Comparison of ENCODE assay signal across 7 mouse cellular contexts in the genomic region with DNA sequence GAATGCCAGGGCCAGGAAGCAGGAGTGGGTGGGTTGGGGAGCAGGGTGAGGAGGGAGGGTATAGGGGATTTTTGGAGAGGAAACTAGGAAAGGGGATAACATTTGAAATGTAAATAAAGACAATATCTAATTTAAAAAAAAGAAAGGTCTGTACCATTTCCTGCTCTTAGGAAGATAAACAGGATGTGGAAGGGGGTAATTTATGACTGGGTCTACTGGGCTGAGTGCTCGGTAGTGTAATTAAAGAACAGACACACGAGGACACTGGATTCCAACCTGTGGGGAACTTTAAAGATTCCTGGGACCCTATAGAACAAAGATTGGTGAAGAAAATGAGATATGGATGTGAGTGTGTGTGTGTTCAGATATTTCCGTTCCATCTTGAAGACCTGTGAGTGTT. TPM values are rescaled to one million over a fixed set of nuclear protein-coding genes. Genes with fewer than 3 reads are reported as not detected.
DNase-seq lines count a peak whose midpoint lies in the region; ATAC-seq and TF ChIP-seq lines count a peak whose summit lies in the region.
"Not testable (repeated sequence)": the region's sequence is repeated elsewhere in the genome, so short reads cannot be mapped to it uniquely, and the experiment has no call there.
"Had no signal": no experiment of that assay in that cellular context is flagged by ENCODE, and none has a peak within 500 bp of the region (broad histone marks: within the 10 kb centered on the region; RNA-seq: fewer than 3 reads in every experiment).

No protein-coding gene starts in this region.

- H3K4me2 ChIP-seq in lung, embryonic 16.5 days (ENCODE audit: low read depth, low read length); lung, postnatal 0 days (replicated peaks; ENCODE audit: low read depth, low read length): not testable (repeated sequence)

- not testable (repeated sequence) for H3K27me3 ChIP-seq in lung, embryonic 16.5 days (ENCODE audit: control insufficient read depth, insufficient read depth, low read depth, low read length); lung, postnatal 0 days (replicated peaks; ENCODE audit: insufficient read depth, low read length)

- H3K4me1 ChIP-seq in lung, embryonic 16.5 days (replicated peaks; ENCODE audit: control insufficient read depth, insufficient read depth, low read length); lung, postnatal 0 days (ENCODE audit: insufficient read depth, low read depth, low read length): not testable (repeated sequence)

- not testable (repeated sequence) for DNase-seq in lung, postnatal 0 days (ENCODE audit: low spot score)

- TF ChIP-seq EP300 in lung, postnatal 0 days (IDR thresholded peaks at IDR 0.05) = not testable (repeated sequence)

- not testable (repeated sequence) for H3K9ac ChIP-seq in lung, embryonic 16.5 days (ENCODE audit: low read length); lung, postnatal 0 days (replicated peaks; ENCODE audit: low read depth)

- not testable (repeated sequence) for H3K4me3 ChIP-seq in lung, embryonic 16.5 days (ENCODE audit: low read length); lung, postnatal 0 days (ENCODE audit: low read depth, low read length)

- H3K27ac ChIP-seq in lung, embryonic 16.5 days (ENCODE audit: low read length); lung, postnatal 0 days (ENCODE audit: low read length): not testable (repeated sequence)

- not testable (repeated sequence) for TF ChIP-seq CTCF in lung, postnatal 0 days (IDR thresholded peaks at IDR 0.05)

- H3K36me3 ChIP-seq in lung, embryonic 16.5 days (ENCODE audit: control insufficient read depth, insufficient read depth, low read length); lung, postnatal 0 days (ENCODE audit: insufficient read depth, low read length): not testable (repeated sequence)

- ATAC-seq in CD4-positive, CD25-positive, alpha-beta regulatory T cell, adult 4 months = peak; percentile 54
- ATAC-seq in activated CD4-positive, CD25-positive, alpha-beta regulatory T cell, adult 4 months = peak; percentile 40
- peak; percentile 55 for ATAC-seq in inflammation-experienced regulatory T-cells, adult 6 months
- 0 out of 2 replicates have a peak, but pooled peaks have one; percentile 49 for ATAC-seq in lung, embryonic 16.5 days (ENCODE audit: low read depth)
- peak; percentile 24; the same call in 1 of the 2 replicates for ATAC-seq in lung, postnatal 0 days

- not testable (repeated sequence) for H3K9me3 ChIP-seq in lung, embryonic 16.5 days (ENCODE audit: control insufficient read depth, low read length); lung, postnatal 0 days (ENCODE audit: low read length)

- WGBS in lung, embryonic 16.5 days = no CpG with 5 or more reads among the region's 3 CpGs
- no CpG with 5 or more reads among the region's 3 CpGs for WGBS in lung, postnatal 0 days

RNA-seq across cellular contexts. Expression of a gene that starts 3.6 kb away (rescaled TPM):
- 100 to 1,000 TPM; 159 to 268 TPM for polyA plus RNA-seq in CD4-positive, CD25-positive, alpha-beta regulatory T cell, adult 4 months (2017; shearing (Covaris generic))
- polyA plus RNA-seq in activated CD4-positive, CD25-positive, alpha-beta regulatory T cell, adult 4 months (2017; shearing (Covaris generic)) = 100 to 1,000 TPM; 122 to 166 TPM
- polyA plus RNA-seq in inflammation-experienced regulatory T-cells, adult 6 months (2017; shearing (Covaris generic)) = 100 to 1,000 TPM; 121 to 163 (median 155) TPM
- polyA plus RNA-seq in lung, embryonic 16.5 days (2015; fragmentation: Nextera tagmentation; extraction: Ambion mirVana) = 0.85 and 1.5 TPM in 2 replicates
- polyA plus RNA-seq in lung, postnatal 0 days (2015; fragmentation: Nextera tagmentation; extraction: Ambion mirVana) = 1.6 and 3.1 TPM in 2 replicates

RNA-seq across cellular contexts. Expression of a gene that starts 4.2 kb away (rescaled TPM):
- polyA plus RNA-seq in CD4-positive, CD25-positive, alpha-beta regulatory T cell, adult 4 months (2017; shearing (Covaris generic)) = 1 to 10 TPM in 1 of 2 experiments, under 1 TPM in 1; 0.92 to 1.1 TPM
- polyA plus RNA-seq in activated CD4-positive, CD25-positive, alpha-beta regulatory T cell, adult 4 months (2017; shearing (Covaris generic)) = under 1 TPM in 1 of 2 experiments, not detected in 1; 0.82 TPM
- polyA plus RNA-seq in inflammation-experienced regulatory T-cells, adult 6 months (2017; shearing (Covaris generic)) = under 1 TPM; 0.40 to 0.94 (median 0.52) TPM
- polyA plus RNA-seq in lung, embryonic 16.5 days (2015; fragmentation: Nextera tagmentation; extraction: Ambion mirVana) = not detected in 2 replicates
- 0.08 and 0.15 TPM in 2 replicates for polyA plus RNA-seq in lung, postnatal 0 days (2015; fragmentation: Nextera tagmentation; extraction: Ambion mirVana)

RNA-seq across cellular contexts. Expression of a gene that starts 9.2 kb away (rescaled TPM):
- 1 to 10 TPM; 7.0 to 8.0 TPM for polyA plus RNA-seq in CD4-positive, CD25-positive, alpha-beta regulatory T cell, adult 4 months (2017; shearing (Covaris generic))
- polyA plus RNA-seq in activated CD4-positive, CD25-positive, alpha-beta regulatory T cell, adult 4 months (2017; shearing (Covaris generic)) = 1 to 10 TPM; 4.9 to 7.3 TPM
- polyA plus RNA-seq in inflammation-experienced regulatory T-cells, adult 6 months (2017; shearing (Covaris generic)) = 1 to 10 TPM; 3.0 to 8.4 (median 5.0) TPM
- polyA plus RNA-seq in lung, embryonic 16.5 days (2015; fragmentation: Nextera tagmentation; extraction: Ambion mirVana) = 0.06 TPM in 1 of 2 replicates, not detected in the other
- 0.17 and 0.20 TPM in 2 replicates for polyA plus RNA-seq in lung, postnatal 0 days (2015; fragmentation: Nextera tagmentation; extraction: Ambion mirVana)
- polyA plus RNA-seq: G1E had no signal

RNA-seq across cellular contexts. Expression of a gene that starts 11.1 kb away (rescaled TPM):
- polyA plus RNA-seq in CD4-positive, CD25-positive, alpha-beta regulatory T cell, adult 4 months (2017; shearing (Covaris generic)) = 100 to 1,000 TPM; 337 to 352 TPM
- polyA plus RNA-seq in activated CD4-positive, CD25-positive, alpha-beta regulatory T cell, adult 4 months (2017; shearing (Covaris generic)) = 100 to 1,000 TPM; 242 to 299 TPM
- 100 to 1,000 TPM; 207 to 408 (median 255) TPM for polyA plus RNA-seq in inflammation-experienced regulatory T-cells, adult 6 months (2017; shearing (Covaris generic))
- polyA plus RNA-seq in lung, embryonic 16.5 days (2015; fragmentation: Nextera tagmentation; extraction: Ambion mirVana) = 0.53 and 1.5 TPM in 2 replicates
- polyA plus RNA-seq in lung, postnatal 0 days (2015; fragmentation: Nextera tagmentation; extraction: Ambion mirVana) = 3.2 and 9.1 TPM in 2 replicates
- polyA plus RNA-seq: C2C12 had no signal

RNA-seq across cellular contexts. Expression of a gene that starts 36.9 kb away (rescaled TPM):
- polyA plus RNA-seq in CD4-positive, CD25-positive, alpha-beta regulatory T cell, adult 4 months (2017; shearing (Covaris generic)) = 100 to 1,000 TPM; 248 to 283 TPM
- polyA plus RNA-seq in activated CD4-positive, CD25-positive, alpha-beta regulatory T cell, adult 4 months (2017; shearing (Covaris generic)) = 100 to 1,000 TPM; 226 to 234 TPM
- polyA plus RNA-seq in inflammation-experienced regulatory T-cells, adult 6 months (2017; shearing (Covaris generic)) = 100 to 1,000 TPM; 181 to 259 (median 225) TPM
- polyA plus RNA-seq in lung, embryonic 16.5 days (2015; fragmentation: Nextera tagmentation; extraction: Ambion mirVana) = 3.5 and 6.6 TPM in 2 replicates
- 5.0 and 7.2 TPM in 2 replicates for polyA plus RNA-seq in lung, postnatal 0 days (2015; fragmentation: Nextera tagmentation; extraction: Ambion mirVana)

Comparison
In these comparisons a context has a peak if more than half of its experiments do, and no peak if none do; other contexts are left out.
1. RNA of a gene that starts 3.6 kb away (polyA plus RNA-seq): 159 to 268 TPM in CD4-positive, CD25-positive, alpha-beta regulatory T cell, adult 4 months, 122 to 166 TPM in activated CD4-positive, CD25-positive, alpha-beta regulatory T cell, adult 4 months and 121 to 163 TPM in inflammation-experienced regulatory T-cells, adult 6 months; 1.6 to 3.1 TPM in lung, postnatal 0 days and 0.85 to 1.5 TPM in lung, embryonic 16.5 days; every median in the first group is over 10 times any median in the second.
2. Peak in every context shown above with its lines, with median percentiles within 50 percentile points of each other: ATAC-seq.